Mouse (Mus musculus) urinary bladder, postnatal 25 days (tissue): ENCODE measurements at regions not wholly inside any gene's neighbourhood (a gene's known extent, or its start where the extent isn't known, plus 50 kb on each side); places are given as distances from the start of the nearest gene placed in this dataset.

Experiments used
- DNase-seq: peaks from one replicate; pipeline ENCODE4 v3.0.0; 2022; ENCODE audit warnings: low spot score

DNA sequence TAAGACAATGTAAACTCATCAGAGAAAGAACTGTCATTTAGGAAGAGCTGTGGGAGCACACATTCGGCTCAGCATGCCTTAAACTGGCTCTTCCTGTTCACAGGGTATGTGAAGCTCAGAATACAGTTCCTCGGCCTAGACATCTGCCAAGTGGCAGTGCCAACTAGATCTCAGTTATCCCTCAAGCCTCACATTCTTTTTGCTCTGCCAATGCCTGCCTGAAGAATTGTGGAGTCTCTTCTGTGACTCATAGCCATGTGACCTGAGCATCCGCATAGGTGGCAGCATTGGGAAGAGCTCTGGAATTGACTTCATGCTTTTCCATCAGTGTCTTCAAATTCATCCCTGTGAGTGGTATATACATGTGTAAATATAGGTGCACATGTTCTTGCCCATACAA lies 59.7 kb downstream of the Prlhr start:
- DNase-seq, result no peak

DNA sequence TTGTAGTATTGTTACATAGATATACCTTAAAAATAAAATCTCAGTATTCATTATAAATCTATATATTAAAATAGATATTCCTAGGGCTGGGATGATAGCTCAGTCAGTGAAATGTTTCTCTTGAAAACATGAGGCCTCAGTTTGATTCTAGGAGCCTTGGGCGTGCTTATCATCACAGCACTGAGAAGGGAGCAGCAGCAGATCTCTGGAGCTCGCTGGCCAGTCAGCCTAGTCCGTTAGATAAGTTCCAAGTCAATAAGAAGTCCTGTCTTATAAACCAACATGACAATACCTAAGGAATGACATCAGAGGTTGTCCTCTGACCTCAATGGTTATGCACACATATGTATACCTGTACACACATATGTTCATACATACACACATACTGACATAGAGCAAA lies 68.7 kb downstream of the Prlhr start:
- DNase-seq, result no peak

DNA sequence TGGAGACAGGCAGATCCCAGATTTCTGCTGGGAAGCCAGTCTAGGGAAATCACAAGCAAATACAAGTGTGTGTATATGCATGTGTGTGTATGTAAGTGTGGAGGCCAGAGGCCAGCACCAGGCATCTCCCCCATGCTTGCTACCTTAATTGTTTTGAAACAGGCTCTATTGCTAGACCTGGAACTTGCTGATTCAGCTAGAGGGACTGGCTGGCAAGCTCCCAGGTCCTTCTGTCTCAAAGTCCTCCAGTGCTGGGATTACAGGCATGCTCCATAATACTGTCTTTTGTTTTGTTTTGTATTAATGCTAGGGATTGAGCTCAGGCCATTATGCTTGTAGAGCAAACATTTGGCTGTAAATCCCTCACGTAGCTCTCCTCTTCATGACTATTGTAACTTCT lies 70.4 kb downstream of the Prlhr start:
- DNase-seq, result no peak

DNA sequence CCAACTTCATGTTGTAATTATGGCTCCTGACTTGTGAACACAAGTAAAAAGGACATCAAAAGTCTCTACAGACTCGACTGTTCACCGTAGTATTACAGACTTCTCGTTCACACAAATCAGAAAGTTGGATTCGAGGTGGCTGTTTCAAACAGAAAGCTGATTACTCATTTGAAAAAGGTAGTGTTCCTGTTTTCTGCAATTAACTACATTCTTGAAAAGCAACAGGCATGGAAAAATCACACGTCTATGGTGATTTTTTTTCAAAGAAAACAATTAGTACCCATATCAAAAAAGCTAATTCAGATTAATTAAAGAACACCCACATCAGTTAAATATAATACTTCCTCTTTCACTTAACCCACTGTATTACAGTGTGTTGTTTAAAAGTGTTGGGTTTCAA lies 71.5 kb downstream of the Prlhr start:
- no peak for DNase-seq

DNA sequence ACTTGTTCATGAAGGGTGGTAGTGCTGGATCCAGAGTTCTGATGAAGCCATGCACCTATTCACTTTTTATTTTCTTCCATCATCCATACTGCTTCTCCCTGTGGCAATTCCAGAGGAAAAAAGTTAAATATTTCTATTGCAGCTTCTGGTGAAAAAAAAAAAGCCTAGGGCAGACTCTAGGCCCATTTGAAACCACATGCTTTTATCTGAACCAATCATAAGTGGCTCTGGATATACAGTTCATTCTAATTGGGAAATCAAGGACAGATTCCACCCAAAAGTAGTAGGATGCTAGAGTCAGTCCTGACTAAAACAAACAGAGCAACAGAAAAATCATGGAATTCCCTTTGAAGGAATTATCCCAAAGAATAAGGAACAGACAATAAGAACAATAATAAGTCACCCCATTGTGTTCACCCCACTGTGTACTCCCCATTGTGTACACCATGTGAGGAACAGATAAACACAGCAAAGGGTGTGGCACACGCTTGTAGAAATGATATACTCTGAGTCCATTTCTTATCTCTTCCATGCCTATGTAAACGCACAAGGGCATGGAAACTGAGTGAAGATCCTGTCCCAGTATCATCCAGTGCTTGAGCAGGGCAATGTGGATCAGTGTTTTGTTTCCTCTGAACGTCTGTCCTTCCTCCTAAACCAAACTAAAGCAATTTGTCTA lies 81.4 kb downstream of the Prlhr start:
- DNase-seq, result no peak

DNA sequence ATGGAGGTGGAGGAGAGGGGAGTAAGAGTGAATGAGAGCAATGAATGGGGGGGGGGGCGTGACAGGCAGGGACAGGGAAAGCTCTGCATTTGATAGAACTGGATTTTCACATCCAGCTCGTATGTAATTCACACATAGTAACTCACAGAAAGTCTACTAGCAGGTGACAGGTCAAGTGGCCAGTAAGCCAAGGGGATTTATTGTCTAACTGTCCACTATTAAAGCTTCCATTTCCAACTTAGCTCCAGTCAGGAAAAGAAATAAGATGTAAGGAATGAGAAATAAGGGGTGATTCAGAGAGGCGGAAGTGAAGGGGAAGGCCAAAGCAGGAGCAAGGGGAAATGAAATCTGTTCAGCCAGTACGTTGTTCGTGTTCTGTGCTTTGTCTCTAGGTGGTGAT lies 83.4 kb downstream of the Prlhr start:
- DNase-seq, result no peak

DNA sequence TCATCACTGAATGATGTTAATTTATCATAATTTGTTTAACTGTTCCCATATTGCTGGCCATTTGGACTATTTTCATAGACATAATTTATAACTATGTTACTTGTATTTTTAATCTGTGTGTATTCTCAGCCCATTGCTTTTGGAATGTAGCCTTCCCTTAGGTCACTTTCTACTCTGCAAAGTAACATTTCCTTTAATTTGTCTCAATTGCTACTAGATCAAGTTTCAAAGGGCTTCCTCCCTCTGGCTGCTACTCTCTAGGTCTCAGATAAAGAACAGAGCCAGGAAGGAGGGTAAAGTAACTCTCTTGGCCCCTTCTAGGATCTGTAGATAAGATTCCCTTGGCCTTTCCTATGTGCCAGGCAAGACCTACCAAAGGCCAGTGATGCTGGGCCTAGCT lies 85.4 kb downstream of the Prlhr start:
- no peak for DNase-seq

DNA sequence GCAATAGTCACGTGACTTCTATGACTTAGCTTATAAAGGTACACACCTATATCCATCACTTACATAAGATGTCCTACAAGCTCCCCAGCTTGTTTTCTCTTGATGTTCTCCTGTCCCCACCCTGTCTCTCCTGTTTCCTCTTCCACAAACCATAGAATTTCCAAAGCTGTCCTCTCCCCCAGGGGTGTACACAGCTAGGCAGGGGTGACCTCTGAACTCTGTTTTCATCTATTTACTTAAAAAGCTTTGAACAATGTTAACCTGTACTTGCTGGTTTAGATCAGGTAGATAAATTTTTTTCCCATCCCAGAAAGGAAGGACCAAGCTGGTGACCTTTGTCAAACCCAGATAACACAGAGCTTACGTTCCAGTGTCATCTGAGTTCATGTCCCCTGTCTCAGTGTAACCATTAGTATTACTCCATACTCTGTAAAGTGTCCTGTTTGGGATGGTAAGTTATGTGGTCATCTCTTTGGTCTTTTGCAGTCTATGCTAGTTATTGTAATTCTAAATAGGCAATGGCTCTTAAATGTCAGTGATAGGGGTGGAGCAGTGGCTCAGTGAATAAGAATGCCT lies 89.0 kb downstream of the Prlhr start:
- no peak for DNase-seq

DNA sequence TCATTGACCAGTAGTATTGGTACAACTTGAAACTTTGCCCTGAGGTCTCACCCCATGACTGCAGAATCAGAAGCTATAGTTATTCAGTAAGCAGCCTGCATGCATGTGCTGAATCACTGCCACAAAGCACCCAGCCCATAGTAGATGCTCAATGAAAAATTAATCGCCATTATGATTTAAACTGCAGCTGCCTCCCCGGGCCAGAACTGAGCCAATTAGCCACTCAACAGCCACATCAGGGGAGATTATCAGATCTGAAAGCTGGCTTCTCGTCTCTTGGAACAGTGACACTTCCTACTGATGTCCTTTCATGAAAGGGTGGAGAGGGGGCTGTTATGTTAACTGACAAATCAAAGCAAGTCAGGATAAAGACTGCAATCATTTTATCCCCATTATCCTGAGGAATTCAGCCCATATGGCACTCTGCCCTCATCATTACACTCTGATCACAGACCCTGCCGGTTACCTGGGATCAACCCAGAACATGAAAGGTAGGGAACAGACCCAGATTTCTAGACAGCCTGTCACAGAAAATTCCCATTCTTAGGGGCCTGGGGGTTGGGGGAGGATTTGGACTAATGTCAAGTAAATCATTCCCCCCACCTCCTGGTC lies 104.0 kb downstream of the Prlhr start:
- DNase-seq, result no peak

DNA sequence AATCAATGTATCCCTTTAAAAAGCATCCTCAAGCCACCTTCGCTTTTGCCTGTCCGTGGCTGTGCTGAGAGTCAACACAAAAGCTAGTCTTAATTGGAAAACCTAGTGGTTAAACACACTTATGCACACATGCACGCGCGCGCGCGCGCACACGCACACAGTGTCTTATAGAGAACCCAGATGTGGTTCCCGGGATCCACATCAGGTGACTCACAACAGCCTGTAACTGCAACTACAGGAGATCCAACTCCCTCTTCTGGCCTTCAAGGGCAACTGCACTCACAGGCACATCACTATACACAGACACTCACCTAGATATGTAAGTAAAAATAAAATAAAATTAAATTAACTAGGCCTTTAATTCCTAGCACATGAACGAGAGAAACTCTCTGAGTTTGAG lies 118.4 kb upstream of the Fam204a start:
- DNase-seq, result no peak

DNA sequence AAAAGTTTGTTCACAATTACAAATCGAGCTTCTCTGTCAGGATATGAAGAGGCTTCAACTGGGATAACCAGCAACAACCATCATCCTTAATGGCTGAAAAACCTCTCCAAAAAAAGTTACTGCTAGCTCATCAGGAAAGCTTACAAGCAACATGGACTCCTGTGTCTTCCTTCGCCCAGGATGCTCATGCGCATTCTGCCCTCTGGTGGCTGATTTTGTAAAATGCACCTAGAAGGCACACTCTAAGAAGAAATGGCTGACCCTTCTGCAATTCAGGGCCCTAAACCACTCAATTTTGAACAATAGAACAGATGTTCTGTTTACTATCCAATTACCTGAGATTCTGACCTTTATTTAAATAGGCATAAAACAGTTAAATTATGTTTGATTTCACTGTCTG lies 115.0 kb upstream of the Fam204a start:
- DNase-seq, result peak; percentile 53

DNA sequence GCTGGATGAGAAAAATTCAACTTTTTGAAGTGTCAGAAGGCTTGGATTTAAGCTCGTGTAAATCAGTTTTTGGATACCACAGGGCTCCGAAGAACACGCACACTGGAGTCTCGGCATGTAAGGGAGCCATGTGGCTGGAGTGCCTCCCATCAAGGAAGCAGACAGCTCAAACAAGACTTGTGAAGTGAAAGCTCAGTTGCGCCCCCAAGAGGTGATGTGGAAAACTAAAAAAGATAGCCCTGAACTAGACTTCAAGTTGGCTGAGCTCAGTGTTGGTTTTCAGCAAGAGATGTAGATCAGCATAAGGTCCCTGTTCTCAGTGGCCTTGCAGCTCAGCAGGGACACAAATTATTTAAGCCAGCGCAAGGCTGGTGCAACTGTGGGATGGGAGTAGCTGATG lies 113.7 kb upstream of the Fam204a start:
- DNase-seq, result no peak

DNA sequence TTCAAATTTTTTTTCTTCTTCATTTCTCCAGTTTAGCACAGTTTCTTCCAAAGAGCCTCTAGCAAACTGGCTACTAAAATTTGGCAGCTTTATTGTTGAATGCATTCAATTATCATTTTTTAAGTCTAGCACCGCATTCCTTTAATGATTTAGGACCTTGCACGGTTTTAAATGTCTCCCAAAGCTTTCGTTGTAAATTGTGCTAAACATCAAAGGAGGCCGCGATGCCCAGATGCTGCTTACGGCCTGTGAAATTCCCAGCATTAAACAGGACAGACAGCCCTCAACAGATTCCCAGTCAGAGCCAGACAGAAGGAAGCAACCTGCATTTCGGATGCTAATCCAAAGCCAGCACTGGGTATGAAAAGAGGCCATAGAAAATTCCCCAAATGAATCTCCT lies 108.0 kb upstream of the Fam204a start:
- DNase-seq, result no peak

DNA sequence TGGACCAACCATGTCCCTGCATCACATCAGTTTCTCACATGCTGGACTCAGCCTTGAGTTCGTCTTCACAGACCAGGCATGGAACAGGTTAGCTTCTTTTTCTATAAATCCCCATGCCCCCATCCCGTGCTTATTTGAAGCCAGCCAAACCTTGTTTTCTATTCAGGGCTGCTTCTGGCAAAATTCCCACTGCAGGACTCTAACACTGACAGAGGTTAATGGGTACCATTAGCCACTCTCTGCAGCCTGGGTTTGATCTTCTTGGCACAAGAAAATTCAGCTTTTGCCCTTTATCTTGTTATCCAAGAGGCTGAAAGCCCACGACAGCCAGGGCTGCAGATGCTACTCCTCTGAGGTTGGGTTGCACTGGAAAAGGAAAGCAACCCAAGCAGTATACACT lies 101.8 kb upstream of the Fam204a start:
- no peak for DNase-seq

DNA sequence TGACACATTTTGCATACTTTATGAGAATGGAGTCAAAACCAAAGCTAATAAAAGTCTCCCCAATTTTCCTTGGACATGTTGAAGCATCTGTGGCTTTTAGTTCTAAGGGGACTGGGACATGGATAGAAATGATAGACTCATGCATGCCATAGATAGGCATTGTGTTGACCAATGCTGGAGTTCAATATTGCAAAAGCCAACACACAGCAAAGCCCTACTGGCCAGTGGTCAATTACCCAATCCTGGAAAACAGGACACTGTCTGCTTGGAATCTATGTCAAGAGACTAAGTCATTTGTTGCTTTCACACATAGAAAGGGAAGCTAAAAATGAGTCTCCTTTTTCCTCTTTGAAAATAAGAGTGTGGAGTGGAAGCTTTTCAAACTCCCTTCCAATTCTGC lies 99.1 kb upstream of the Fam204a start:
- DNase-seq, result no peak

DNA sequence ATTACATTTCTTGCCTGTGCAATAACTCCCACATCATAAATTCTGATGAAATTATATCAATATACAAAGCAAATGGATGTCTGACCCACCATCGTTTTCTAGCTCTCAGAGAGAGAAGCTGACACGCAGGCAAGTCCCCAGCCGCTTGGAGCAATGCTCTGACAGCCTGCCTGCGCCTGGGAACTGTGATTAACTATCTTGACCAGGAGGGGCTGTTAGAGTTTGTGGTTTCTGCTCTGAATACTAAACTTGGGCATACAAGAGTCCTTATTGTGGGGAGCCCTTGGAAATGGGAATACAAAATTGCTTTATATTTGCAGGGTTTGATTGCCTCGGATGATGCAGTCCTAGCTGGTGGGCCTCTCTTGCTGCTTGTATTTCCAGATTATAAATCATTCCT lies 98.6 kb upstream of the Fam204a start:
- DNase-seq, result no peak

DNA sequence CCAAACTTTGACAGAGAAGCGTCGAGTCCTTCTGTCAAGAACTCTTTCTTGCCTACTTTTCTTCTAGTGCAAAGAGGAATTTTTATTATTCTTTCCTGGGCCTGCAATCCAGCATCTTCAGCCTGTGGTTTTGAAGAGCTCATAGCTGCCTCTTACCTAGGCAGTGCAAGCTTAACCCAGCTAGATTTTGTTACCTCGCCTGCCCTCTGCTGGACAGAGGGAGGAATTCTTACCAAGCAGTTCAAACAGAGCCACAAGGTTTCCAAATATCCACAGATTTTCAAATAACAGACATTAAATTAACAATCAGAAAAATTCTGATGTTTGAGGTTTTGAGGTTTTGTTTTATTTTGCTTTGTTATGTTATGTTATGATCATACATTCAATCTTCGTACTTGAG lies 84.1 kb upstream of the Fam204a start:
- peak; percentile 60 for DNase-seq

DNA sequence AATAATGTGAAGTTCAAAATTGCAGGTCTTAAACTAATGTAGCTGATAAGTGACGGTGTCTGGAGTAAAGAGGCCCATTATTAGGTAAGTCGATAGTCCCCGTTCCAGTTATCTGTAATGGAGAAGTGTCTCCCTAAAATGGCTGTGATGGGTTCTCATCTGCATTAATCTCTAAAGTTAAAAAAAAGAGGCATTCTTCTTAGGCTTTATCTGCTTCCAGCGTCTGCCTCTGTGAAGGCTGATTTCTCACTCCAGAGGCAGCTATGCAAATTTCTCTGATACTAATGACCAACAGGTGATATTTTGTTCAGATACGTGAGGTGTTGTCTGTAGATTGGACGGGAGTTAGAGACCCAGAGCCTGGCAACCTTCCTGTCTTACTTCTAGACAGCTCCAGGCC lies 75.9 kb upstream of the Fam204a start:
- no peak for DNase-seq

DNA sequence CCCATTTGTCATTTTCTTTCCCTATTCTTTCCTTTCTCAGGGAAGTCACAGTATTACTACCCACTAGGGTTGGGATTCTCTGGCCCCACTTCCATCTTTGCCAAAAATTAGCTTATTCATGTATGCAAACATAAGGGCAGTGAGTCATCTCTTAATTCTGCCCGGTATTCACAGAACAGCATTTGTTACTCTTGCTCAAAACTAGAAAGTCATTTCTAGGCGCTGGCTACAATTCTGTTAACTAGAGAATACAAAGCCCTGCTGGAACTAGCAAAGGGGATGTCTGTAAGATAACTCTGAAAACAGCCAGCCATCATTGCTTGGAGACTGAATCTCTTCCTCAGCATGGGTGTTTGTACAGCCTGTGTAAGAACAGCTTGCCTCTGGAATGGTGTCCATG lies 74.4 kb upstream of the Fam204a start:
- no peak for DNase-seq

DNA sequence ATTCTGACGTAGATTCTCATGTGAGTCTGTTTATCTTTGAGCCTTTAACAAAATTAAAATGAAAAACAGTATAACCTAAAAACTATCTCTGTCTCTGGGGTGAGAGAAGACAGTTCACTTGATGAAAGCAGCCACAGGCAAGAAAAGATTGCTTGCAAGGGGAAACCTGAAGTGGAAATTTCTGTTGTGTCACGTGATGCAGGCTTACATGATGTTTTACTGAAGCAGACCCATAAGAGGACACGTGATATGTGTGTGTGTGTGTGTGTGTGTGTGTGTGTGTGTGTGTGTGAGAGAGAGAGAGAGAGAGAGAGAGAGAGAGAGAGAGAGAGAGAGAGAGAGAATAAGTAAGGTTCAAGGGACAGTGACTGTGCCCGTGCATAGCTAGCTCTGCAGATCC lies 63.7 kb upstream of the Fam204a start:
- no peak for DNase-seq

DNA sequence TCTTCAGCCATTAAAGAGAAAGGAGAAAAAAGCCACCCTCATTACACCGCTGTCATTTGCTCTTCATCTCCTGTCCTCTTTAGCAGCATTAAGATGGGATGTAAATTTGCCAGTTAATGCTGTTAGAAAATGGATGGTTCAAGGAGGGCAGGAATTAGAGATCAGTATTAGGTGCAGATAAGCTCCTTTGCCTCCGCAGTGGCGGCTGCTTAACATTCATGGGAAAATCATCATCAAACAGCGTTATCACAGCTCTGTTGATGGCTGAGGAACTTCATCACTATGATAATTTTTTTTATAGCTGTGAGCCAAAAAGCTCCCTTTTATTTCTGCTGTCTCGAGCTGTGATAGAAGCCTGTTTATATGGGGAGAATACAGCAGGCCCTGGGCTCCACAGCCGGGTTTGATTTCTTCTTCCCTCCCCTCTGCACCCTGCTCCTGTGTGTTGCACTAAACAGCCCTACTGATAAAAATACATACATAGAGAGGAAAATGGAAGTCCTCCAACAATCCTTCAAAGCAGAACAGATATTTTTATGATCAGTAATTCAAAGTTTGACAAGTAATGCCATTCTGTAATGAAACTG lies 60.4 kb upstream of the Fam204a start:
- no peak for DNase-seq

DNA sequence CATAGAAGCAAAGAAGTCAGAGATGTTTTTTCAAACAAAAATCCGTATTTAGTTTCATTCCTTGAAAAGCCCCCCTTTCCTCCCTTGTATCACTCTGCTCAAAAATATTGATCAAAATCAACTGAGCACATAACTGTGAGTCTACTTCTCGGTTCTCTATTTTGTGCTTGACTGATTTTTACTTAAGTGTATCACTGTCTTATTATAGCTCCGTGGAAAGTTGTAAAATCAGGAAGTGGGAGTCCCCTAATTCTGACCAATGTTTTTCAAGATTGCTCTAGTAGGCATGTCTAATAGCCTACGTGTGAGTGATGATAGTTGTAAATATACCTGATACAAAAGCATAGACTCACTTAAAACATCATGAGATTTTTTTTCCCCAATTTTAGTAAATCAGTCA lies 58.4 kb upstream of the Fam204a start:
- DNase-seq, result no peak
